Mouse (Mus musculus) macrophage (primary cell): ENCODE results near the gene Igll1. TPM values are rescaled to one million over a fixed set of nuclear protein-coding genes. Genes with fewer than 3 reads are reported as not detected.

Source experiments
- polyA plus RNA-seq: library from polyadenylated mRNA; stranded (reverse); fragments of 250-400 nt; gene quantifications from 3 replicates; pipeline ENCODE4 v1.2.4, GENCODE M21; 2018; ENCODE audit warnings: inconsistent platforms

Gene Igll1
- polyA plus RNA-seq, 1 experiment from 2014 or later, result not detected

Other genes with a start within 250 kb of the Igll1 start
- gene Olfr19, start 187.6 kb downstream of the Igll1 start, polyA plus RNA-seq, result not detected in 3 replicates
- not detected in 3 replicates for gene Spag6l, start 34.5 kb downstream of the Igll1 start, polyA plus RNA-seq
- 25.7 to 30.9 TPM (median 29.6 TPM) in 3 replicates for gene Top3b, start 6.8 kb upstream of the Igll1 start, polyA plus RNA-seq
- gene Vpreb1, start 6.9 kb upstream of the Igll1 start, polyA plus RNA-seq, result 0.70 to 0.97 TPM in 2 of 3 replicates, not detected in the other
- 6.8 to 15.8 TPM (median 9.9 TPM) in 3 replicates for gene Ppm1f, start 32.5 kb upstream of the Igll1 start, polyA plus RNA-seq
- gene Mapk1, start 119.4 kb upstream of the Igll1 start, polyA plus RNA-seq, result 92.1 to 122 TPM (median 94.8 TPM) in 3 replicates
- 0.14 to 0.25 TPM in 2 of 3 replicates, not detected in the other for gene Ypel1, start 205.7 kb upstream of the Igll1 start, polyA plus RNA-seq
- 57.9 to 116 TPM (median 63.8 TPM) in 3 replicates for gene Ppil2, start 247.3 kb upstream of the Igll1 start, polyA plus RNA-seq